Mouse (Mus musculus) kidney, adult 11 months (tissue): ENCODE results near the gene Mylpf.
"Not testable (repeated sequence)": the region's sequence is repeated elsewhere in the genome, so short reads cannot be mapped to it uniquely, and the experiment has no call there.

Source experiments
- DNase-seq: peaks from one replicate; pipeline ENCODE4 v3.0.0; 2022

Gene Mylpf

DNA sequence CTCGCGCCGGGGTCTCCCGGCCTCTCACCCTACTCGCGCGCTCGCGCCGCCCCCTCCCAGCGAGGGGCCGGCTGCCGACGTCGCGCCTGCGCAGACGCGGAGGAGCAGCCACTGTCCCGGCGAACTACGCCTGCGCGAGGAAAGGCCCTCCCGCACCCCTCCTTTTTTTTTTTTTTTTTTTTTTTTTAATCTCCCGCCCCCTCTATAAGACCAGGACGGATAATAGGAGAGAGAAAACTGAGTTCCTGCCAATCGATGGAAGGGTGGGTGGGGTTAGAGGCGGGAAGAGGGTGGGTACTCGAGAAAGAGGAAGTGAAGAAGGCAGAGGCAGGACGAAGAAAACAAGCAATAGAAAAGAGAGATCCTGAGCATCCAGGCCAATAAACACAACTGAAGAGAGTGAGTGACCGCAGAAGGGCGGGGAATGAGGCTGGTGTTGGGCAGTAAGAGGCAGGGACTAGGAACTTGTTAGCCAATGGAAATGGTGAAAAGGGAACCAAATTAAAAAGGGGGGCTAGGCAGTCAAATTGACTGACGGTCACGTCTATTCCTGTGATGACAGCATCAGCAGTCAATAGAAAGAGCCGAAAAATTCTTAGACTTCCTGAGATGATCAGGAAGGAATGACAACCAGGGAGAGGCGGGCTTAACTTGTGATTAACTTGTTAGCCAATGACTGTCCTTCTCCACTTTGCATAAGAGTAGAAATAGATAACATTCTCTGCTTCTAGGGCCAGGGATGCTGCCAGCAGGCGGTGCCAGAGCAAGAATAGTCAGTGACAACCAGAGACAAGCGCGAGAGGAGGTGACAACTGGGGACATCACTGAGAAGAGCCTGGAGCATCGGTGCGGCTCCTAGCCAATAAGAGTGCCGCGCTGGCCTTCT is at the start of gene Mylpf:
Gene Mylpf, plus strand, starts transcription at position 338 of the 886 bp plus-strand sequence.
- peak; percentile 99 for DNase-seq

DNA sequence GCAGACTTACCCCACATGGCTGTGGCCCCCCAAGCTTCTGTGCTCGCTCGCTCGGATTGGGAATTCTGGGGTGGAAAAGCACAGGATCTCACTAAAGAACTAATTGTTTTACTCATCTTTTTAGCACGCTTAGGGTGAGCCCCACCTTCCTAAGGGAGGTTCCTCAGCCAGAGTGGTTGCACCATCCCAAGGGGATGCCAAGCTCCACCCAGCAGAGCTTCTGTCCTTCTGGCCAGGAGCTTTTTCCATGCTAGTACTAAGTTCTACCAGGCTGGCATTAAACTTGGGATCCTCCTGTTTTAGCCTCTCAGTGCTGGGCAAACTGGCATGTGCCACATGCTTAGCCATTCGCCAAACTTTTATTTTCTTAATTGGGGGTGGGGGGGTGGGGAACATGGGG is 46.1 kb upstream of the Mylpf start:
- DNase-seq, result no peak

GRCm38 (mm10) chr7:127164002-127164401 is 44.7 kb upstream of the Mylpf start:
- no peak for DNase-seq

GRCm38 (mm10) chr7:127165607-127166493 is 42.8 kb upstream of the Mylpf start:
- no peak for DNase-seq

GRCm38 (mm10) chr7:127166501-127166900 is 42.2 kb upstream of the Mylpf start:
- no peak for DNase-seq

- no peak for DNase-seq
These were observed 31.8 kb upstream of the Mylpf start for GRCm38 (mm10) chr7:127176937-127177336.

- no peak for DNase-seq
These were observed 27.9 kb upstream of the Mylpf start for GRCm38 (mm10) chr7:127180783-127181182.

DNA sequence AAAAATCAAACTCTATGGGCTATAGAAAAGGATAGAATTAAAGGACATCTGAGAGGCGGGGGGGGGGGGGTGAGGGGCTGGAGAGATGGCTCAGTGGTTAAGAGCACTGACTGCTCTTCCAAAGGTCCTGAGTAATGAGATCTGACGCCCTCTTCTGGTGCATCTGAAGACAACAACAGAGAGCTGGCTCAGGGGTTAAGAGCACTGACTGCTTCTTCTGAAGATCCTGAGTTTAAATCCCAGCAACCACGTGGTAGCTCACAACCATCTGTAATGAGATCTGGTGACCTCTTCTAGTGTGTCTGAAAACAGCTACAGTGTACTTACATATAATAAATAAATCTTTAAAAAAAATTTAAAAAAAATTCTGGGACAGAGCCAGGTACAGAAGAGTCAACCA is 27.0 kb upstream of the Mylpf start:
- DNase-seq, result not testable (repeated sequence)

- no peak for DNase-seq
These were observed 25.3 kb upstream of the Mylpf start for GRCm38 (mm10) chr7:127183345-127183744.

GRCm38 (mm10) chr7:127183828-127184227 is 24.9 kb upstream of the Mylpf start:
- no peak for DNase-seq

DNA sequence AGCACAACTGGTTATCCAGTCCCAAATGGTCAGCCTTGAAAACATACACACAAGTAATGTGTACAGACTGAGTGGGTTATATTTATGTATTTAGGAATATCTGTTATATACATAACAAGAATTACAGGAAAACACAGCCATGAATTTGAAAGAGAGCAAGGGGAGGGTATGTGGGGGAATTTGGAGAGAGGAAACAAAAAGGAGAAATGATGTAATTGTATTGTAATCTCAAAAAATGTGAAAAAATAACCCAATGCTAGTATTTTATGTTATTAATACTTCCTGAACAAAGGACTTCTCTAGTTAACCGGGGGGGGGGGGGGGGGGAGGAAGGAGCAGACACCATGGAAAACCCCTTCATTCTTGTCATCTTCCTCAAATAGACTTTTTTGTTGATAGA is 24.0 kb upstream of the Mylpf start:
- no peak for DNase-seq

GRCm38 (mm10) chr7:127185601-127186000 is 23.1 kb upstream of the Mylpf start:
- DNase-seq, result no peak

DNA sequence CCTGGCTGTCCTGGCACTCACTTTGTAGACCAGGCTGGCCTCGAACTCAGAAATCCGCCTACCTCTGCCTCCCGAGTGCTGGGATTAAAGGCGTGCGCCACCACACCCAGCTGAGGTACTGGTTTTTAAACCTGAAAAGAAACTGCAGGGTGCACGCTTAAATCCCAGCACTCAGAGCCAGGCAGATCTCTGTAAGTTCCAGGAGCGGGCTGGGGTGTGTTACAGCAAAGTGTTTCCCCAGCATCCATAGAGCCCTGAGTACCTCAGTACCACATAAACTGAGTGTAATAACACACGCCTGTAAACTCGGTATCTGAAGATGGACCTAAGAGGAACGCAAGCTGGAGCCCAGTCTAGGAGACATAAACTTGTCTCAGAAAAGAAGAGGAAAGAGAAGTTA is 21.3 kb upstream of the Mylpf start:
- DNase-seq, result no peak

DNA sequence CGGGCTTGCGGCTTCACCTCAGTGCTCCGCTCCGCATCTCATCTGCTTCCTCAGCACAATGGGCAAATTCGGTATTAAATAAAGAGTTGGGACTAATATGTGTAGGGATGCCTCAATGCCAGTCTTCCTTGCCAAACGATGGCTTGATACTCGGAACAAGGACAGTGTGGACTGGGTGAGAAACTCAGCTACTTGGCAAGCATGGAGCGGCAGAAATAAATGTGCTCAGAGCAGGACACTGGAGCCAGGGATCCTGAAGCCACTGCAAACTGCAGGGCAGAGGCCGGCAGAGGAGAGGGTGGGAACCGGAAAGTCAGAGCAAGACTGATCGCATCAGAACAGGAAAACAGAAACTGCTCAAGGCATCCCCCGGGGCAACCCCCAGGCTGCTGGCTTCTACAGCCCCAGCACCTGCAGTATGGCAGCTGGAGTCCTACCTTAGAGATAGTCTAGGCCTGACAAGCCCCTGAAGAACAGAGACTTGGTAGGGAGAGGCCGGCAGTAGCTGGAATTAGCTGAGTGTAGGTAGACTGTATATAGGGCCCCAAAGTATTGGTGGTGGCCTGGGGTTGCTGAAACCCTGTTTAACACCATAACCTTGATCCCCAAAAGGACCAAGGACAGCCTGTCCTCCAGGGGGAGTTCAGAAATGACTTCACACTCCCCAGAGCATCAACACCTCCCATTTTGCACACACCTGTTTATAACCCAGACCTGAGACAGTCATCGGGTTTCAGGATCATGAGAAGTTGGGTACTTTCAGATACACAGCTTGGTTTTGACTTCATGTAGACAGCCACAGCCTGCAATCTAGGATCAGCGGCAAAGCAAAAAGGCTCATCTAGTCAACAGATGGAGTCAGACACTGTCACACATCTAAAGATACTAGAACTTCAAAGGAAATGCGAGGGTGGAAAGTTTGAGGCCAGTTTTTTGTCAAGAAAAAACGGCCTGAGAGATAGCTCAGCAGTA is 20.1 kb upstream of the Mylpf start:
- DNase-seq, result no peak

DNA sequence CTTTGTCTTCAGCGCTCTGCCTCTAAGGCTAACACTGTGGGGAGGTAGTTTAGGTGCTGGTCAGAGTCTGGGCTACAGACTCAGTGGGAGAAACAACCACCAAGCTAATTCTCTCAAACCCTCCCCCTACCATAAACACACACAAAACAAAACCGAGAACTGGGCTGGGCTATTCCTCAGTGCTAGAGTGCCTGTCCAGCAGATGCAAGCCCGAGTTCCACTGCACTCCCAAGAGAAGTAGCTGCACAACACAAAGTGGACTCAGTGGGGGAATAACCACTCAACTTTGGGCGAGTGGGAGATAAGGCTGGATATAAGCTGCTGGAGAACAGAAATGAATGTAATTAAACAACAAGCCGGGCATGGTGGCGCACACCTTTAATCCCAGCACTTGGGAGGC is 18.0 kb upstream of the Mylpf start:
- no peak for DNase-seq

DNA sequence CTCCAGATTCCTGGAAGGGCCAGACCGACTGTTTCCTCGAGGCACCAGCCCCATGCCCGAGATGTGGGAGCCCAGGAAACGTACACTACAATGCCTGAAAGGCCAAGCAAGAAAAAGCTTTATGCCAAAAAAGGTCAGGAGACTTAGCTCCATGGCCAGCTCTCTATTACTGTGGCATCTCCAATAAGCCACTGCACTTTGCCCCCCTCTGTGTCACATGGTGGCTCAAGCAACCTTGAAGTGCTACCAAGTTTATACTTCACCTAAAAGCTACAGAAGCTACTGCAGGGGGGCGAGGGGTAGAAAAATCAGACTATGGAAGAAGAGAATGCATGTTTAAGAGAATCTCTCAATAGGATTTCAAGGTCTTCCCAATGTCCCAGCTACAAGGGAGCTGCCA is 15.7 kb upstream of the Mylpf start:
- DNase-seq, result peak; percentile 75

GRCm38 (mm10) chr7:127194011-127194632 is 14.6 kb upstream of the Mylpf start:
- DNase-seq, result no peak

- no peak for DNase-seq
These were observed 14.1 kb upstream of the Mylpf start for GRCm38 (mm10) chr7:127194633-127195029.

DNA sequence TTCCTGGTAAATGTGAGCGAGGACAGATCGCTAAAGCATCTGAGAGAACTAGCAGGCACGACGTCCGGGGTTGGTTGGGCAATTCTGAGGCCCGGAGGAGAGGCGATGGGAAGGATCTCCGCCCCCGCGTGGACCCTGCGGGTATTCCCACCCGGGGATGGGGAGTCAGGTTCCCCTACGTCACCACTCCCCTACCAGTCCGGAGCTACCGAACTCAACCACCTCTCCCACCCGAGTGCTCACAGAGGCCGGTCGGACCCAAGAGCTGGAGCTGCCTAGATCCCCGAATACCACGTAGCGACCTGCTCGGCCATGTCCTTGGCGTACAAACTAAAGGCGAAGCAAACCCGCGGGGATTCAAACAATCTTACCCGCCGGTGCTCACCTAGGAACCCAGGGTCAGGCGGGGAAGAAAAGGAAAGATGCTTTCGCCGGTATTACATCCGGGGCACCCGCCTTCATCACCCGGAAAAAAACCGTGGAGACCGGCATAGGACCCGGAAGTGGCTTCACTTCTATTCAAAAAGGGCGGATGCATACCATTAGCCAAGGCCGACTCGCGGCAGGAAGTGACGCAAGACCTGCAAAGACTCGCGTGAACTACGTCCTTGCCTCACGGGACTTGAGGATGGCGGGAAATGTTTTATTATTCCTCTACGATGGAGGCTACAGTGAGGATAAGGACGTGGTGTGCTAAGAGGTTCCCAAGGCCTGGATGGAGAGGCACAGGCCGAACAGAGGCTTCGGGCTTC is 13.0 kb upstream of the Mylpf start, which contains the start of gene Cd2bp2:
Gene Cd2bp2, minus strand, starts transcription at position 507 of the 752 bp plus-strand sequence.
- peak; percentile 97 for DNase-seq

- no peak for DNase-seq
These were observed 12.2 kb upstream of the Mylpf start for GRCm38 (mm10) chr7:127196484-127196883.

GRCm38 (mm10) chr7:127206606-127207005 is 2.1 kb upstream of the Mylpf start:
- DNase-seq, result no peak
